Mouse (Mus musculus) embryonic facial prominence, embryonic 10.5 days (tissue): Measurements from ENCODE around the gene Ppp1r17. TPM values are rescaled to one million over a fixed set of nuclear protein-coding genes. Genes with fewer than 3 reads are reported as not detected.

Experiments used
- DNase-seq: peaks from one replicate; pipeline ENCODE4 v3.0.0-alpha.2; 2017; ENCODE audit warnings: low spot score
- H3K27ac ChIP-seq: fragments of 300-500 bp; sonication (generic); replicated peaks from 2 replicates; pipeline ENCODE4 v1.5.1; 2016; ENCODE audit warnings: mild to moderate bottlenecking
- H3K27me3 ChIP-seq: fragments of 300-500 bp; sonication (generic); replicated peaks from 2 replicates; pipeline ENCODE4 v1.6.1; 2016; ENCODE audit warnings: low read depth, mild to moderate bottlenecking; ENCODE audit not compliant: poor library complexity, severe bottlenecking
- H3K36me3 ChIP-seq: fragments of 300-500 bp; sonication (generic); replicated peaks from 2 replicates; pipeline ENCODE4 v1.6.1; 2016; ENCODE audit warnings: mild to moderate bottlenecking, moderate library complexity
- H3K4me1 ChIP-seq: fragments of 300-500 bp; sonication (generic); 2 replicates; pipeline ENCODE4 v1.6.1; 2016
- H3K4me3 ChIP-seq: fragments of 300-500 bp; sonication (generic); 2 replicates; pipeline ENCODE4 v1.5.1; 2016; ENCODE audit warnings: mild to moderate bottlenecking, moderate library complexity
- H3K9me3 ChIP-seq: fragments of 300-500 bp; sonication (generic); 2 replicates; pipeline ENCODE4 v1.6.1; 2016; ENCODE audit warnings: mild to moderate bottlenecking
- WGBS: fragments of 180-500 bp; shearing (Covaris S2); methylation state at CpG from one replicate; pipeline ENCODE4 v1.1.7; 2016; 5-methylcytosine and 5-hydroxymethylcytosine counted together
- polyA plus RNA-seq: library from polyadenylated mRNA; unstranded; fragments of >200 nt; fragmentation: Nextera tagmentation; extraction: Ambion mirVana; gene quantifications from 2 replicates; pipeline ENCODE4 v1.2.1, GENCODE M21; 2016

The Ppp1r17 gene
- polyA plus RNA-seq, 1 experiment from 2014 or later: 27.1 TPM

DNA sequence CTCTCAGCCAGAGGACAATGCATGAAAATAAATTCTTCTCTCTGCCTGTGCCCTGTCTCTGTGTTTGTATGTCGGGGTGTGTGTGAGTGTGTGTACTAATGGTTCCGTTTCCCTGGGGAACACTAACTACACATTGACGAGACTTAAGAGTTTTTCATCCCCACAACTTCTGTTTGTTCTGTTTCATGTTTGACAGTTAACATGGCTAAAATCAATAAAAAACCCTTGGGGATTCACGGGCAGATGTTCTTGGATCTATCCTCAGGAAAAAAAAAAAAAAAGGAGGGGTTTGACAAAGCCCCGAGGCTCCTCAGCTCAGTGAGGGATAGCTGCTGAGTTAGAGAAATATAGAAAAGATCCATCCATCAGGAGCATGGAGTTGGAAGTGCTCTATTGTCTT, 27.0 kb downstream of the Ppp1r17 start:
- 67% methylated on average over 5 of the region's 5 CpGs for WGBS
- Histone ChIP-seq H3K4me3 (no peak overlapping the region), H3K27ac (no peak overlapping the region), H3K36me3 (no peaks in the 10 kb centered on the region), H3K9me3 (no peaks in the 10 kb centered on the region), H3K4me1 (no peaks in the 10 kb centered on the region), H3K27me3 (0 out of 2 replicates have a peak, but pooled peaks cover 3% of the 10 kb centered on the region)
- DNase-seq: no peak

- H3K4me1 ChIP-seq: no peaks in the 10 kb centered on the region
- H3K27me3 ChIP-seq: no peaks in the 10 kb centered on the region
- H3K36me3 ChIP-seq: no peaks in the 10 kb centered on the region
- no peak overlapping the region for H3K27ac ChIP-seq
- no peaks in the 10 kb centered on the region for H3K9me3 ChIP-seq
- no peak overlapping the region for H3K4me3 ChIP-seq
- WGBS: 72% methylated on average over 1 of the region's 1 CpGs
- no peak for DNase-seq
These were observed 27.4 kb downstream of the Ppp1r17 start for GRCm38 (mm10) chr6:56044716-56045115.

DNA sequence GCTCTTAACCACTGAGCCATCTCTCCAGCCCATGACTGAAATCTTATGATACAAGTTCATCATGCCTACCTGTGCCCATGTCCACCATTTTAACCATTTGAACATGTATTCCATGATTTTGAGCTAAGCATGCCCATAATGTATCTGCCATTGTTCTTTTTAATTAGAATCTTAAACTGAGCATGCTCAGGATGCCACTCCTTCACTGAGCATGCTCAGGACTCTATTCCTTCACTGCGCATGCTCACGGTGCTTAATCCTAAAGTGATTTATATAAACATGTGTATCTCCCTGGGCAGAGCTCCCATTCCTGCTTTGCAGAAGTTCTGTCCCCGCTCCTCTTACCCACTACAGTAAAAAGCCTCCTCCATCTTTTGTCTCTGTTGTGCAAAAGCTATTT, 31.3 kb downstream of the Ppp1r17 start:
- H3K36me3 ChIP-seq: no peaks in the 10 kb centered on the region
- H3K9me3 ChIP-seq: no peaks in the 10 kb centered on the region
- H3K27ac ChIP-seq: no peak overlapping the region
- DNase-seq: no peak
- H3K4me3 ChIP-seq: no peak overlapping the region
- H3K4me1 ChIP-seq: no peaks in the 10 kb centered on the region
- WGBS: 89% methylated on average over 3 of the region's 3 CpGs
- no peaks in the 10 kb centered on the region for H3K27me3 ChIP-seq

DNA sequence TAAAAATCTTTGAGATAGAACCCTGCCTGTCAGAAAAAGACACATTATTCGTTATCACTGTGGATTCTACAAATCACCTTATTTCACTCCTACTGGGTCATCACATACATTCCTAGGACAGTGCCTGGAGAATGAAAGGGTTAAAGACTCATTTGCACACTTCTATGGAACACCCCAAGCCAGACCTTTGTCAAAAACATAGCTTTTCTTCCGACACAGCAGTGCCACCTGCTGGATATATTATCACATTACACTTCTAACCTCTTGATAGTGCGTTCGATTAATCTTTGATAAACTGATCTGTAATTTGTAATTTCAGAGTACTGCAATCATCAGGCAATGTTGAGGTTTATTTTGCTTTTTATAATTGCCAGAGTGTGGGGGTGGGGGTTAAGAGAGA, 31.8 kb downstream of the Ppp1r17 start:
- 38% methylated on average over 4 of the region's 4 CpGs for WGBS
- Histone ChIP-seq H3K36me3 (no peaks in the 10 kb centered on the region), H3K4me3 (no peak overlapping the region), H3K4me1 (no peaks in the 10 kb centered on the region), H3K27me3 (no peaks in the 10 kb centered on the region), H3K27ac (no peak overlapping the region), H3K9me3 (no peaks in the 10 kb centered on the region)
- DNase-seq: peak; percentile 32

DNA sequence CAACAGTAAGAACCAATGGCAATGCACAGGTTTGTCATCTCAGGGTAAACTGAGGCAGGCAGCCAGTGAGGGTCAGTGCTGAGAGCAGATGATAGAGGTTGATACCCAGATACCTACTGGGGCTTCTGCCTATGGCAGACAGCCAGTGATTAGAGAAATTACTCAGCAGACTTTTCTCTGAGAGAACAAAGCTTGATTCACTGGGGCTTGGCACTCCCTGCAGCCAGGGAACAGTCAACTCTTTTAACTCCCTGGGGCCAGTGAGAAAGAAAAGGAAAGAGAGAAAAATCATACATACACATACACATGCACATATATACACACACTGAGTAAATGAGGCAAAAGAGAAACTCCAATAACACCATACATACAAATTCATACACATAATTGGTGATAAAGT, 46.4 kb downstream of the Ppp1r17 start:
- no peak overlapping the region for H3K27ac ChIP-seq

GRCm38 (mm10) chr6:56066632-56067282, 49.5 kb downstream of the Ppp1r17 start:
- H3K27me3 ChIP-seq: no peaks in the 10 kb centered on the region
- H3K4me1 ChIP-seq: no peaks in the 10 kb centered on the region
- WGBS: 47% methylated on average over 5 of the region's 5 CpGs
- no peaks in the 10 kb centered on the region for H3K9me3 ChIP-seq
- no peak overlapping the region for H3K4me3 ChIP-seq
- DNase-seq: peak; percentile 50
- no peaks in the 10 kb centered on the region for H3K36me3 ChIP-seq
- H3K27ac ChIP-seq: no peak overlapping the region

More for the DNA sequence above, 46.4 kb downstream of the Ppp1r17 start:
- H3K9me3 ChIP-seq: no peaks in the 10 kb centered on the region
- H3K27me3 ChIP-seq: no peaks in the 10 kb centered on the region
- H3K36me3 ChIP-seq: no peaks in the 10 kb centered on the region
- no peak for DNase-seq
- no peaks in the 10 kb centered on the region for H3K4me1 ChIP-seq
- no peak overlapping the region for H3K4me3 ChIP-seq

- Histone ChIP-seq H3K4me3 (no peak overlapping the region), H3K9me3 (no peaks in the 10 kb centered on the region), H3K27me3 (no peaks in the 10 kb centered on the region), H3K36me3 (no peaks in the 10 kb centered on the region), H3K27ac (no peak overlapping the region), H3K4me1 (no peaks in the 10 kb centered on the region)
- no peak for DNase-seq
These were observed 51.2 kb downstream of the Ppp1r17 start for GRCm38 (mm10) chr6:56068516-56068915.

DNA sequence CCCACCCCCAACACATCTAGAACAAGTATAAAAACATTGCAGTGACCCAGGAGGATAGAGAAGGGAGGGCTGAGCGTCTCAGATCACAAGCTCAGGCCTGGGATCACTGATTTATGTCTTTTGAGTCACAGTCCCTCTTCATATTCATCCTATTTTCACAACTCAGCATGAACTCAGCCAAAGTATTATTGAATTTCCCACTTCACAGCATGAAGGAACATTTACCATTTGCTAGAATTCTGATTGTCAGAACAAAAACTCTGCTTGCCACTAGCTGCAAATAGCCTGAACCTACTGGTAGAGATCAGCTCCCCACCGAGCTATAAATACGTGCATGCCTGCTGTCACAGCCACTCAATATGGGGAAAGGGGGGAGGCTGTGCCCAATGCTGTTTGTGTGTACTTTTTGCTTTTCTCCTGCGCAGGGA, 59.1 kb downstream of the Ppp1r17 start:
- DNase-seq: no peak
- 49% methylated on average over 4 of the region's 4 CpGs for WGBS

More for the DNA sequence above, 59.1 kb downstream of the Ppp1r17 start:
- Histone ChIP-seq H3K9me3 (no peaks in the 10 kb centered on the region), H3K4me1 (no peaks in the 10 kb centered on the region), H3K27ac (no peak overlapping the region), H3K36me3 (no peaks in the 10 kb centered on the region), H3K27me3 (no peaks in the 10 kb centered on the region), H3K4me3 (no peak overlapping the region)

Other genes with a start within 250 kb of the Ppp1r17 start
- gene Itprid1, start 180.6 kb upstream of the Ppp1r17 start, polyA plus RNA-seq: 0.19 TPM in 1 of 2 replicates, not detected in the other